Mouse (Mus musculus) testis, adult 2 months (tissue): Measurements from ENCODE around the gene Sema5a. TPM values are rescaled to one million over a fixed set of nuclear protein-coding genes. Genes with fewer than 3 reads are reported as not detected.
A peak's percentile ranks its signal among the peaks of the same experiment; 100 is the strongest.

Experiments used
- H3K27ac ChIP-seq: fragments of 200-500 bp; 2 replicates; pipeline ENCODE4 v1.5.1; 2012; ENCODE audit warnings: low read depth, low read length; ENCODE audit not compliant: control insufficient read depth, insufficient read depth
- H3K27me3 ChIP-seq: fragments of 200-500 bp; 2 replicates; pipeline ENCODE4 v1.6.1; 2012; ENCODE audit warnings: mild to moderate bottlenecking, low read length, moderate library complexity; ENCODE audit not compliant: control insufficient read depth, insufficient read depth
- H3K36me3 ChIP-seq: fragments of 200-500 bp; 2 replicates; pipeline ENCODE4 v1.6.1; 2012; ENCODE audit warnings: mild to moderate bottlenecking, low read length; ENCODE audit not compliant: control insufficient read depth, insufficient read depth
- H3K4me1 ChIP-seq: fragments of 200-500 bp; 2 replicates; pipeline ENCODE4 v1.6.1; 2012; ENCODE audit warnings: low read length; ENCODE audit not compliant: control insufficient read depth, insufficient read depth
- H3K4me3 ChIP-seq: fragments of 200-500 bp; 2 replicates; pipeline ENCODE4 v1.5.1; 2012; ENCODE audit warnings: low read depth, mild to moderate bottlenecking, low read length, moderate library complexity, mixed read lengths; ENCODE audit not compliant: control insufficient read depth
- CTCF ChIP-seq: fragments of 200-500 bp; IDR thresholded peaks from 2 replicates; pipeline ENCODE4 v1.5.1; 2012; ENCODE audit warnings: low read depth, mild to moderate bottlenecking, inconsistent platforms, low read length, moderate library complexity; ENCODE audit not compliant: control insufficient read depth, insufficient read depth, insufficient replicate concordance
- POLR2A ChIP-seq: fragments of 200-500 bp; IDR thresholded peaks from 2 replicates; pipeline ENCODE4 v1.6.1; 2012; ENCODE audit warnings: low read depth, mild to moderate bottlenecking, inconsistent platforms, low read length, moderate library complexity; ENCODE audit not compliant: control insufficient read depth
- polyA plus RNA-seq: library from polyadenylated mRNA; depleted of rRNA; stranded (reverse); fragments of >200 nt; gene quantifications from 2 replicates; pipeline ENCODE4 v1.2.3, GENCODE M21; 2012

Gene Sema5a
- polyA plus RNA-seq, 1 experiment = 4.5 TPM

DNA sequence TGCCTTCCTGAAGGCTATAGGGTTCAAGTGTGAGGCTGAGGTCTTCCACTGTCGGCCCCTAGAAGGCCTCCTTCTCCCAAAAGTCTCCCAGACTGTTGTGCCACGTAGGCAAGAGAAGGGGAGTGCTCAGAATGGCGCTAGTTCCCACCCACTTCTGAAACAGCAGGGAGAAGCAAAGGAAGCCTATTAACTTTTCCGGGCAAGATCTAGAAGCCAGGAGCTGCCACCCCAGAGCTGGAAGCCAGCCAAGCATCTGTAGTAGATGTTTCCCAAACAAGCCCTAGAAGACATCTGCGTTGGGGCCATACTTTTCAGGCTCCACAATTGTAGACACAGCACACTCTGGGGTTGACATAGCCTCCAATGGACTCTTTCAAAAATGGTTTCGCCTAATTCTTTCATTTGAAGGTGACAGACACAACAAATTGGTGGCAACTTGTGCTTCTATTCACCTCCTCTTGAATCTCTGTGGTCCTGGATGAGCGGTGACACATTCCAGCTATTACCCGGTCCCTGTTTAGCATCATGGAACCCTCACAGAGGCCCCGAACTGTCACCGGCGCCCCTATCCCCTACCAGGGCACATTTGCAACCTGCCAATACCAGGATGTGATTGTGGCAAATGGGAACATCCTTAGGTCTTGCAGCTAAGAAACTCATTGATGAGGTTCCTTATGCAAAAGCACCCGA lies 1.4 kb upstream of the Sema5a start:
- Histone ChIP-seq H3K4me3 (peak overlapping the region; percentile 82), H3K36me3 (no peaks in the 10 kb centered on the region), H3K27me3 (no peaks in the 10 kb centered on the region), H3K4me1 (peaks cover 17% of the 10 kb centered on the region), H3K27ac (peak overlapping the region; percentile 66)
- no peak for TF ChIP-seq CTCF
- no peak for TF ChIP-seq POLR2A

DNA sequence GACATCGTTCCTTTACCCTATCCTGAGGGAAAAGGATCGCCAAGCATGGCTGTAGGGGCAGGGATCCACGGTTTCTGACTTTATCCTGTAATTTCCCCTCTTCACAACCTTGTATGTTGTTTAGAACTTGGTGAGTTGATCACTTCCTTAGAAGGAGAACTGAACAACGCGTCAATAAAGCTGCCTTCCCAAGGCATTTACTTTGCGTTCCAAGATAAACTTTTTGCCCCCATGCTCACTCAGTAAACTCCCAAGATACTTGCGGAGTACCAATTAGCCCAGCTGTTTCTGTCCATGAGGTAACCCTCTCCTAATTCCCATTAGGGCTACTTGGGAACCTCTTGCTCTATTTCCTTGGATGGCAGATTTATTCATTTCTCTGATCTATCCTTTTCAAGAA lies 786 bp upstream of the Sema5a start:
- Histone ChIP-seq H3K4me1 (peaks cover 17% of the 10 kb centered on the region), H3K27me3 (no peaks in the 10 kb centered on the region), H3K4me3 (peak overlapping the region; percentile 82), H3K36me3 (no peaks in the 10 kb centered on the region), H3K27ac (peak overlapping the region; percentile 66)
- TF ChIP-seq POLR2A = no peak

DNA sequence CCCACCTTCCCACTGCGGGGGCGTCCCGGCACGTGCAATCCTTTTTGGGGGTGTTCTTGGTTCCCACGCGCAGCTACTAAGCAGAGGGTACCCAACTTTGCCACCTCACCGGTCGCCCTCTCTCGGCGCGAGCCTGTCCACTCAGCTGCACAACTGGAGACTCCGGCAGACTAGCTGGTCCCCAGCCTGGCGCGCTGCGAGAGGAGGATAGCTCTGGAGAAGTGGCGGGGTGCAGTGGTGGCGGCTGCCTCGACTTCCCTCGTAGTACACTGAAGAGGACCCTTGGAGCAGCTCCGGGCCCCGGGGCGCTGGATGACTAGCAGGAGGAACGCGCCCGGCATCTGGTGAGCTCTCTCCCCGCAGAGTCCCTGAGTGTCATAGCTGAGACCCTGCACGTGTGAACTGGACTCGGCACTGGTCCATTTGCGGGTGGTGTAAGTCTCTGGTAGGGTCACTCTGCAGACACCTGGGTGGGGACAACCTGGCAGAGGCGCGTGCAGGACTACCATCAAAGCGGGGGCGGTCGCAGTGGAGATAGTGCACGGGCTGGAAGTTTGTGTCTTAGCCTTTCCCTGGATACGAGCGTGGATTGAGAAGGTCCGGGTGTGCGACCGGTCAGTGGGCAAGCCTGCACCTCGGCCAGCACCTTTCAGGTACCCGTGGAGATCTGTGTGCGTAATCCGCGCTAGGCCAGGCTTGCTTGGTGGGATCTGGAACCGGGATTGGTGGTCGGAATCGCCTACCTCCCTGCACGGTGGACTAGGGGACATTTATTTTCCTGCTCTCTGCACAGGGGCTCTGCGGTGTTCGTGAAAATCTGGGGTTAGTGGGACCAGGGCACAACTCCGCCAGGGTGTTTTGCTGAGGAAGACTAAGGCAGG lies 586 bp downstream of the Sema5a start:
- TF ChIP-seq POLR2A (no peak), CTCF (no peak)
- peak overlapping the region; percentile 81 for H3K4me3 ChIP-seq
- no peaks in the 10 kb centered on the region for H3K27me3 ChIP-seq
- H3K27ac ChIP-seq = no peak overlapping the region
- H3K36me3 ChIP-seq = no peaks in the 10 kb centered on the region
- H3K4me1 ChIP-seq = peaks cover 17% of the 10 kb centered on the region

DNA sequence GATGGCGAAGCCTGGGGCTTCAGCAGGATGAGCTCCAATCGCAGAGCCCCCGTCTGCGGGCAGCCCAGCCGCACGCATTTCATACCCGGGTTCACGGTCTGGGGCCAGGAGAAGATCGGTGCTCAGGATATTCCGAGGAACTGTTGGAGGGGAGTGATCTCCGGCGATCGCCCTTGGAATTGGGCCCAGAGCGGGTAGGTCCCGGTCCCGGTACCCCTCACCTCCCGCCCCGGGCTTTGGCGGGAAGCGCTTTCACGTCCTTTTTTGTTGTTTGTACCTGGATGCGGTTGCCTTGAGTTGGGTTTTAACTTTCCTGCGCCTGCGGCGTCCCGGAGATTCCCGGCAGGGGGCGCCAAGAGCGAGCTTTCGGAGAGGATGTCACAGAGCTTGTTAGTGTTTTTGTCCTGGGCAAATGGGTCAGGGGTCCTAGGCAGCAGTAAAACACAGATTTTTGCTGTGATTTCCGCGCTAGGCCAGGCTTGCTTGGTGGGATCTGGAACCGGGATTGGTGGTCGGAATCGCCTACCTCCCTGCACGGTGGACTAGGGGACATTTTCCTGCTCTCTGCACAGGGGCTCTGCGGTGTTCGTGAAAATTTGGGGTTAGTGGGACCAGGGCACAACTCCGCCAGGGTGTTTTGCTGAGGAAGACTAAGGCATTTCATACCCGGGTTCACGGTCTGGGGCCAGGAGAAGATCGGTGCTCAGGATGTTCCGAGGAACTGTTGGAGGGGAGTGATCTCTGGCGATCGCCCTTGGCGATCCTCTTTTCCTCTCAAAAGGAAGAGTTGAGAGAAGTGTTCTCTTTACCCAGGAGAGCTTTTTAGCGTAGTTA lies 1.4 kb downstream of the Sema5a start:
- H3K36me3 ChIP-seq = no peaks in the 10 kb centered on the region
- TF ChIP-seq CTCF = peak; percentile 39; the same call in 1 of the 2 replicates
- no peak for TF ChIP-seq POLR2A
- H3K4me3 ChIP-seq = peak overlapping the region; percentile 81
- H3K27me3 ChIP-seq = no peaks in the 10 kb centered on the region
- H3K27ac ChIP-seq = no peak overlapping the region
- H3K4me1 ChIP-seq = peaks cover 17% of the 10 kb centered on the region

DNA sequence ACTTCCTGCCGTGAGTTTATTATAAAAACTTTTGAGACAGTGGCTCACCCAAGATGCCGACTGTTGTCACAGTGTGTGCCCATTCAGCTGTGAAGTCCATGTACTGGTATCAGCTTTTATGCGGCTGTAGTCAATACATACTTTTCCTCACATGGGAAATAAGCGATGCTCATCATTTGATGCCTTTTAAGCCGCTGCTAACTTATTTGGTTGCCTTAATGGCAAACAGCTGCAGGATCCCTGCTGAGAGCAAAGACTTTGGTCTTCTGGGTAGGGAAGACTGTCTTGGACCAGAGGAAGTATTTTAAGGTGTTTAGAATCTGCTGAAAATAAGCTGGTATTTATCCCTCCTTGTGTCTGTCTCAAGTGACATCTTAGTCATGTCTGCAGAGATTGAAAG lies 2.7 kb downstream of the Sema5a start:
- TF ChIP-seq CTCF (no peak), POLR2A (no peak)
- Histone ChIP-seq H3K4me3 (no peak overlapping the region), H3K27me3 (no peaks in the 10 kb centered on the region), H3K27ac (no peak overlapping the region), H3K4me1 (peaks cover 17% of the 10 kb centered on the region), H3K36me3 (no peaks in the 10 kb centered on the region)

DNA sequence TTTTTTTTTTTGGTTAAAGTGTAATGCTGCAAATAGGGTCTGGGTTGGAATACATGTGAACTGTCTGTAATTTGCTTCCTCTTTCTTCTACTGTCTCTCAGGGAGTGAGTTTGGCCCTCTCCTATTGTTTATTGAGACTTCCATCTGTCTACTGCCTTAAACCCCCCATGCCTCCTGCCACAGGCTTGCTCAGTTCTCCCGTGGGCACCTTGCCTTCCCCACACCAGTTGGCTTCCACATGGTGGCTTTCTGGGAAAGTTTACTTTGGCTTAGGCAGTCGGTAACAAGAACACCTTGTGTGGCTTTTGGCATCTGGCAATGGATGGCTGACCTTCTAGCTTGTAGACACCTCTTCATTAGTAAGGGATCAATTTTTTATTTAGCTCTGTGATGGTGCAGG lies 10.2 kb downstream of the Sema5a start:
- H3K4me3 ChIP-seq = no peak overlapping the region
- no peaks in the 10 kb centered on the region for H3K36me3 ChIP-seq
- TF ChIP-seq POLR2A = no peak
- no peak overlapping the region for H3K27ac ChIP-seq
- no peaks in the 10 kb centered on the region for H3K4me1 ChIP-seq
- no peaks in the 10 kb centered on the region for H3K27me3 ChIP-seq

DNA sequence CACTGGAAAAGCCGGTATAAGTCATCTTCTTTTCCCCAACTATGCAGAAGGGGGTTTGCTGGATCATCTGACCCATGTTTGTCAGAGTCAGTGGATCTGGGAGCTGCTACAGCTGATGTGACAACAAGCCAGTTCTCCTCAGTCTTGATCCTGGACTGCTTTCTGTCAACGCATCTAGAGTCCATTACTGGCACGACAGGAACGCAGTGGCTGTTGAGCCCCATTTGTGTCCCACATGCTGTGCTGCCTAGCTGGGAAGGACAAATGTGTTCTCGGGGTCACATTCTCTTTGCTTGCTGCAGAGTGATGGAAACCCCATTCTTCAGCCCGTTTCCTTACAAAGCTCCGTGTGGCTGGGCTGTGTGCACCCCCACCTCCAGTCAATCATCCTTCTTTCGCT lies 12.7 kb downstream of the Sema5a start:
- H3K36me3 ChIP-seq = no peaks in the 10 kb centered on the region
- H3K27me3 ChIP-seq = no peaks in the 10 kb centered on the region
- no peak overlapping the region for H3K27ac ChIP-seq
- no peak overlapping the region for H3K4me3 ChIP-seq
- TF ChIP-seq POLR2A (no peak), CTCF (no peak)
- H3K4me1 ChIP-seq = no peaks in the 10 kb centered on the region
